Mouse (Mus musculus) layer of hippocampus, postnatal 14 days (tissue): Measurements from ENCODE around the gene Rap1gap. TPM values are rescaled to one million over a fixed set of nuclear protein-coding genes. Genes with fewer than 3 reads are reported as not detected.

ENCODE experiments used
- DNase-seq, 2 experiments: peaks; one replicate each; pipeline ENCODE4 v3.0.0; 2021 to 2022; ENCODE audit warnings: low spot score in 2 of 2, mixed read lengths in 1 of 2
- total RNA-seq, 2 experiments: library from RNA; stranded (reverse); gene quantifications; 2 replicates each; pipeline ENCODE4 v1.2.3; 2021

Gene Rap1gap
- total RNA-seq, 2 experiments from 2014 or later, result 242 to 257 TPM

- DNase-seq, result no peak
These were observed 106.5 kb downstream of the Rap1gap start for GRCm38 (mm10) chr4:137770901-137771612.

GRCm38 (mm10) chr4:137771749-137772148 is 107.2 kb downstream of the Rap1gap start:
- DNase-seq, result no peak

GRCm38 (mm10) chr4:137772438-137773056 is 108.0 kb downstream of the Rap1gap start:
- no peak for DNase-seq

GRCm38 (mm10) chr4:137773369-137773899 is 108.9 kb downstream of the Rap1gap start:
- no peak for DNase-seq

DNA sequence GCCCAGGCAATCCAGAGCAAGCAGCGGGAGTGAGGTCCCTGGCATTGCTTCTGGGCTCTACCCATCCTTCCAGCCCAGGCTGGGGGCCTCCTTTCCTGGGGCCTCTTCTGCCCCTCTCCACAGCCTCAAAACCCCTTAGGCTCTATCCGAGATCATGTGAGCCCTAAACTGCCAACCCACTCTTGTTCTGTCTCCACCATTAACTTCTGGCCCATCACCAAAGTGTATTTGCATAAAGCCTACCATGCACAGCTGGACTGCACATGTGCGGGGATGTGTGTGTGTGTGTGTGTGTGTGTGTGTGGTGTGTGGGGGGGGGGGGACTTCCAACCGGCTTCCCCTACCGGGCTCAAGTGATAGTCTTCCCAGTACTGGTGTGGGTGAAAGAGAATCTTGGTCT is 109.5 kb downstream of the Rap1gap start:
- no peak for DNase-seq

DNA sequence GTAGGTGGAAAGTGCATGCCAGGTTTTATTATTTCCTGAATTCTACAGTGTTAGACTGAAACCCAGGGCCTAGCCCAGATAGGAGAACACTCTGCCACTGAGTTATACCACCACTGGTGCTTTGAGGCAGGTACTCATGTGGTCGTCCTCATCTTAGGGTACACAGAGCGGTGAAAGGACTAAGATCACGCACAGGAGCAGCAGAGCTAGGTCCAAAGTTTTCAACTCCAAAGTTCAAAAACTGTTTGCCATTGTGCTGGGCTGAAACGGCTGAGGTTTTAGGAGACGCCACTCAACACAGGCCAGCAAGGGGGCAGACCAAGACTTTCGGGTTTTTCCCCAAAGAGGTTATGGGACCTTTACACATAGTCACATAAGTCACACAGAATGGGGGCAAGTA is 110.0 kb downstream of the Rap1gap start:
- no peak for DNase-seq

DNA sequence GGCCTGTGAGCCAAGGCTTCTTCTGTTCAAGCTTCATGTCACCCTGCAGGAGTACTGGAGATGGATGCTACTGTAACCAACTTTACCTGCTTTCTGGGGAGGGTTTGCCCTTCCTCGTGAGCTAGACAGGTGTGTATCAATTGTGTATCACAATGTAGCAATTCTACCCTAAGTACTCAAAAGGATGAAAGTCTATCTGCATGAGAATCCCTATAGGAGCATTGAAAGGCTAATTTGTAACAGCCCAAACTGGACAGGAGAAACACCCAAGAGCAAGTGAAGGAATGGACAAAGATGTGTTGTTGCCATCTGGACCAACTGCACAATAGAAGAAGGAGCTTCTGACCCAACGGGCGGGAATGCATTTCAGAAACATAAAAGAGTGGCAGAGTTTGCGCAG is 113.3 kb downstream of the Rap1gap start:
- no peak for DNase-seq

DNA sequence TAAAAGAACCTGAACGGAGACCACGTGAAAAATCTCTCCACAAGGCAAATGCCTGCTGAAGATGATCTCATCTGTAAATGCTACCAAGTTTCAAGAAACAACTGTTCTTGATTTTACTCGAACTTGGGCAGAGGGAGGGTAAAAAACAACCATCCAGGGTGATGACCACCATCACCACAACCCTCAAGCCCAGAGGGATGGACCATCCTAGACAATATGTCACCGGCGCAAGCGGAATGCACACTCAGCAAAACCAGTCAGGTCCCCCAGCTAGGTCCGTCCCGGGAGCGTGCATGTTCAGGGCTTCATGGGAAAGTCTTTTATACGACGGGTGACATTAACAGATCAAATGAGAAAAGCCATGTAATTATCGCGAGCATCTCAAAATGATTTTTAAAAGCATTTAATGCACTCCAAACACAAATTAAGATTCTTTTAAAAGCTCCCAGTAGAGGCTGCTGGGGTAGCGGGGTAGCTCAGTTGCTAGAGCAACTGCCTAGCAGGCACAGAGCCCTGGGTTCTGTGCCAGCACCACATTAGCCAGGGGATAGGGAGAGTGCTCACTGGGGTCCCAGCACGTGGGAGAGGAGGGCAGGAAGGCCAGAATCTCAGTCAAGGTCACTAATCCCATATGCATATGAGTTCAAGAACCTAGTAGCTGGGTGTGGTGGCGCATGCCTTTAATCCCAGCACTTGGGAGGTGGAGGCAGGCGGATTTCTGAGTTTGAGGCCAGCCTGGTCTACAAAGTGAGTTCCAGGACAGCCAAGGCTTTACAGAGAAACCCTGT is 114.1 kb downstream of the Rap1gap start:
- no peak for DNase-seq

Other genes starting within 250 kb of the Rap1gap start
- gene Cela3b, start 234.2 kb upstream of the Rap1gap start, total RNA-seq, result not detected
- not detected for gene 1700013G24Rik, start 211.4 kb upstream of the Rap1gap start, total RNA-seq
- gene Hspg2, start 196.0 kb upstream of the Rap1gap start, total RNA-seq, result 10 to 100 TPM; 11.5 to 17.9 TPM
- gene Ldlrad2, start 90.2 kb upstream of the Rap1gap start, total RNA-seq, result not detected
- gene Usp48, start 71.0 kb upstream of the Rap1gap start, total RNA-seq, result 100 to 1,000 TPM; 116 to 131 TPM
- 1 to 10 TPM; 5.3 to 5.6 TPM for gene Alpl, start 131.7 kb downstream of the Rap1gap start, total RNA-seq
- gene Ece1, start 197.5 kb downstream of the Rap1gap start, total RNA-seq, result 10 to 100 TPM; 49.3 to 57.2 TPM